Mouse (Mus musculus): ENCODE measurements at regions not wholly inside any gene's neighbourhood (a gene's known extent, or its start where the extent isn't known, plus 50 kb on each side); places are given as distances from the start of the nearest gene placed in this dataset.

- no peak for TF ChIP-seq GATA4 (IDR thresholded peaks at IDR 0.05; ENCODE audit: insufficient replicate concordance, low read length)
Observed at GRCm38 (mm10) chr15:62644744-62645143, 1200.2 kb downstream of the Gsdmc2 start.

- no peak for TF ChIP-seq GATA4 (IDR thresholded peaks at IDR 0.05; ENCODE audit: insufficient replicate concordance, low read length)
Observed at GRCm38 (mm10) chr15:62644296-62644695, 1200.7 kb downstream of the Gsdmc2 start.

- TF ChIP-seq GATA4 (IDR thresholded peaks at IDR 0.05; ENCODE audit: insufficient replicate concordance, low read length) = no peak
Observed at GRCm38 (mm10) chr15:62641051-62641710, 1203.8 kb downstream of the Gsdmc2 start.

GRCm38 (mm10) chr15:62625406-62625805 is 1219.6 kb downstream of the Gsdmc2 start:
- no peak for TF ChIP-seq GATA4 (IDR thresholded peaks at IDR 0.05; ENCODE audit: insufficient replicate concordance, low read length)

- no peak for TF ChIP-seq GATA4 (IDR thresholded peaks at IDR 0.05; ENCODE audit: insufficient replicate concordance, low read length)
Observed at GRCm38 (mm10) chr15:62616042-62616441, 1228.9 kb downstream of the Gsdmc2 start.

GRCm38 (mm10) chr15:62596735-62597134 is 1248.2 kb downstream of the Gsdmc2 start:
- TF ChIP-seq GATA4 (IDR thresholded peaks at IDR 0.05; ENCODE audit: insufficient replicate concordance, low read length) = no peak

- no peak for TF ChIP-seq GATA4 (IDR thresholded peaks at IDR 0.05; ENCODE audit: insufficient replicate concordance, low read length)
Observed at GRCm38 (mm10) chr15:62588580-62588979, 1256.4 kb downstream of the Gsdmc2 start.

- TF ChIP-seq GATA4 (IDR thresholded peaks at IDR 0.05; ENCODE audit: insufficient replicate concordance, low read length) = no peak
Observed at GRCm38 (mm10) chr15:62578788-62579187, 1266.2 kb downstream of the Gsdmc2 start.

- no peak for TF ChIP-seq GATA4 (IDR thresholded peaks at IDR 0.05; ENCODE audit: insufficient replicate concordance, low read length)
Observed at GRCm38 (mm10) chr15:62575791-62576190, 1269.2 kb downstream of the Gsdmc2 start.

GRCm38 (mm10) chr15:62571803-62572202 is 1273.2 kb downstream of the Gsdmc2 start:
- no peak for TF ChIP-seq GATA4 (IDR thresholded peaks at IDR 0.05; ENCODE audit: insufficient replicate concordance, low read length)

GRCm38 (mm10) chr15:62568788-62569713 is 1275.9 kb downstream of the Gsdmc2 start:
- TF ChIP-seq GATA4 (IDR thresholded peaks at IDR 0.05; ENCODE audit: insufficient replicate concordance, low read length) = no peak

GRCm38 (mm10) chr15:62567431-62567830 is 1277.5 kb downstream of the Gsdmc2 start:
- TF ChIP-seq GATA4 (IDR thresholded peaks at IDR 0.05; ENCODE audit: insufficient replicate concordance, low read length) = no peak

GRCm38 (mm10) chr15:62566106-62566511 is 1278.9 kb downstream of the Gsdmc2 start:
- no peak for TF ChIP-seq GATA4 (IDR thresholded peaks at IDR 0.05; ENCODE audit: insufficient replicate concordance, low read length)

- no peak for TF ChIP-seq GATA4 (IDR thresholded peaks at IDR 0.05; ENCODE audit: insufficient replicate concordance, low read length)
Observed at GRCm38 (mm10) chr15:62533233-62533632, 1311.7 kb downstream of the Gsdmc2 start.

- no peak for TF ChIP-seq GATA4 (IDR thresholded peaks at IDR 0.05; ENCODE audit: insufficient replicate concordance, low read length)
Observed at GRCm38 (mm10) chr15:62528975-62529374, 1316.0 kb downstream of the Gsdmc2 start.

GRCm38 (mm10) chr15:62524628-62525027 is 1320.3 kb downstream of the Gsdmc2 start:
- TF ChIP-seq GATA4 (IDR thresholded peaks at IDR 0.05; ENCODE audit: insufficient replicate concordance, low read length) = no peak
